Mouse (Mus musculus) c-Kit-positive CD71-positive TER-119-negative erythroid progenitor cells, embryonic 14.5 days (primary cell): ENCODE data around the gene Calm4.
"Not testable (repeated sequence)": the region's sequence is repeated elsewhere in the genome, so short reads cannot be mapped to it uniquely, and the experiment has no call there.

Experiments used
- DNase-seq: peaks from one replicate; pipeline ENCODE4 v3.0.0-alpha.2; 2013; ENCODE audit warnings: low read depth

Gene Calm4

GRCm38 (mm10) chr13:3837312-3837807 is at the start of gene Calm4:
Calm4 (plus strand) TSS chr13:3837757.
- DNase-seq = not testable (repeated sequence)

GRCm38 (mm10) chr13:3788588-3788987 is 49.0 kb upstream of the Calm4 start:
- DNase-seq = no peak

- DNase-seq = no peak
Observed at GRCm38 (mm10) chr13:3789531-3789930, 48.0 kb upstream of the Calm4 start.

GRCm38 (mm10) chr13:3796649-3797048 is 40.9 kb upstream of the Calm4 start:
- DNase-seq = no peak

- no peak for DNase-seq
Observed at GRCm38 (mm10) chr13:3798751-3799150, 38.8 kb upstream of the Calm4 start.

GRCm38 (mm10) chr13:3799386-3799785 is 38.2 kb upstream of the Calm4 start:
- no peak for DNase-seq

- DNase-seq = no peak
Observed at GRCm38 (mm10) chr13:3804186-3804585, 33.4 kb upstream of the Calm4 start, which contains the start of gene Calml3. Calml3 (minus strand) TSS chr13:3804316.

GRCm38 (mm10) chr13:3805132-3805531 is 32.4 kb upstream of the Calm4 start:
- DNase-seq = no peak

- DNase-seq = no peak
Observed at GRCm38 (mm10) chr13:3805638-3806037, 31.9 kb upstream of the Calm4 start.

- DNase-seq = no peak
Observed at GRCm38 (mm10) chr13:3807131-3807827, 30.3 kb upstream of the Calm4 start.

GRCm38 (mm10) chr13:3818012-3818739 is 19.4 kb upstream of the Calm4 start:
- no peak for DNase-seq

GRCm38 (mm10) chr13:3818740-3819076 is 18.8 kb upstream of the Calm4 start:
- DNase-seq = no peak

- DNase-seq = no peak
Observed at GRCm38 (mm10) chr13:3822105-3822504, 15.5 kb upstream of the Calm4 start.

GRCm38 (mm10) chr13:3825726-3826125 is 11.8 kb upstream of the Calm4 start:
- DNase-seq = no peak

GRCm38 (mm10) chr13:3831546-3831945 is 6.0 kb upstream of the Calm4 start:
- DNase-seq = no peak

GRCm38 (mm10) chr13:3831994-3832393 is 5.6 kb upstream of the Calm4 start:
- DNase-seq = no peak

- DNase-seq = no peak
Observed at GRCm38 (mm10) chr13:3832450-3832849, 5.1 kb upstream of the Calm4 start.

GRCm38 (mm10) chr13:3833644-3834043 is 3.9 kb upstream of the Calm4 start:
- not testable (repeated sequence) for DNase-seq

- not testable (repeated sequence) for DNase-seq
Observed at GRCm38 (mm10) chr13:3840662-3841061, 3.1 kb downstream of the Calm4 start.

- DNase-seq = no peak
Observed at GRCm38 (mm10) chr13:3850330-3850729, 12.8 kb downstream of the Calm4 start.

GRCm38 (mm10) chr13:3853648-3854333 is 16.2 kb downstream of the Calm4 start, which contains the start of gene Calm5:
Calm5 (plus strand) TSS chr13:3854173.
- DNase-seq = not testable (repeated sequence)

GRCm38 (mm10) chr13:3854856-3855255 is 17.3 kb downstream of the Calm4 start:
- no peak for DNase-seq

- DNase-seq = no peak
Observed at GRCm38 (mm10) chr13:3856252-3856651, 18.7 kb downstream of the Calm4 start.
